Mouse (Mus musculus): Measurements from ENCODE around the gene Galk2. TPM values are rescaled to one million over a fixed set of nuclear protein-coding genes. Genes with fewer than 3 reads are reported as not detected.

The Galk2 gene
- polyA plus RNA-seq, 1 experiment = 18.5 TPM

GRCm38 (mm10) chr2:125931193-125931592, 72.3 kb downstream of the Galk2 start:
- H3K4me3 ChIP-seq (ENCODE audit: control insufficient read depth, insufficient read depth, low read length) = no peak overlapping the region
- no peaks in the 10 kb centered on the region for H3K4me1 ChIP-seq (replicated peaks; ENCODE audit: control insufficient read depth, insufficient read depth, low read length)
- H3K36me3 ChIP-seq (ENCODE audit: control insufficient read depth, insufficient read depth, low read length) = peaks cover 5% of the 10 kb centered on the region; the same call in 1 of the 2 replicates
- no peak overlapping the region for H3K27ac ChIP-seq (ENCODE audit: control insufficient read depth, insufficient read depth, low read length)
- no peaks in the 10 kb centered on the region for H3K27me3 ChIP-seq (ENCODE audit: control insufficient read depth, insufficient read depth, low read length)
- WGBS = 97% methylated on average over 5 of the region's 5 CpGs
- DNase-seq = no peak
- TF ChIP-seq CTCF (IDR thresholded peaks at IDR 0.05; ENCODE audit: borderline replicate concordance, control insufficient read depth, extremely low read depth, insufficient read depth, low read length, poor library complexity) = no peak
- no peak for TF ChIP-seq POLR2A (IDR thresholded peaks at IDR 0.05; ENCODE audit: control insufficient read depth, extremely low read depth, insufficient read depth, low read length, poor library complexity)

- no peaks in the 10 kb centered on the region for H3K4me1 ChIP-seq (replicated peaks; ENCODE audit: control insufficient read depth, insufficient read depth, low read length)
- no peak overlapping the region for H3K4me3 ChIP-seq (ENCODE audit: control insufficient read depth, insufficient read depth, low read length)
- no peaks in the 10 kb centered on the region for H3K27me3 ChIP-seq (ENCODE audit: control insufficient read depth, insufficient read depth, low read length)
- H3K27ac ChIP-seq (ENCODE audit: control insufficient read depth, insufficient read depth, low read length) = no peak overlapping the region
- H3K36me3 ChIP-seq (ENCODE audit: control insufficient read depth, insufficient read depth, low read length) = peaks cover 5% of the 10 kb centered on the region; the same call in 1 of the 2 replicates
- DNase-seq = no peak
- TF ChIP-seq CTCF (IDR thresholded peaks at IDR 0.05; ENCODE audit: borderline replicate concordance, control insufficient read depth, extremely low read depth, insufficient read depth, low read length, poor library complexity) (no peak), POLR2A (IDR thresholded peaks at IDR 0.05; ENCODE audit: control insufficient read depth, extremely low read depth, insufficient read depth, low read length, poor library complexity) (no peak)
Observed at GRCm38 (mm10) chr2:125932734-125933133, 73.8 kb downstream of the Galk2 start.

GRCm38 (mm10) chr2:125933977-125934376, 75.1 kb downstream of the Galk2 start:
- Histone ChIP-seq H3K4me1 (replicated peaks; ENCODE audit: control insufficient read depth, insufficient read depth, low read length) (no peaks in the 10 kb centered on the region), H3K27me3 (ENCODE audit: control insufficient read depth, insufficient read depth, low read length) (no peaks in the 10 kb centered on the region), H3K27ac (ENCODE audit: control insufficient read depth, insufficient read depth, low read length) (no peak overlapping the region), H3K4me3 (ENCODE audit: control insufficient read depth, insufficient read depth, low read length) (no peak overlapping the region), H3K36me3 (ENCODE audit: control insufficient read depth, insufficient read depth, low read length) (peaks cover 5% of the 10 kb centered on the region; the same call in 1 of the 2 replicates)
- 87% methylated on average over 3 of the region's 3 CpGs for WGBS
- TF ChIP-seq POLR2A (IDR thresholded peaks at IDR 0.05; ENCODE audit: control insufficient read depth, extremely low read depth, insufficient read depth, low read length, poor library complexity) = no peak
- TF ChIP-seq CTCF (IDR thresholded peaks at IDR 0.05; ENCODE audit: borderline replicate concordance, control insufficient read depth, extremely low read depth, insufficient read depth, low read length, poor library complexity) = no peak
- DNase-seq = no peak

GRCm38 (mm10) chr2:125936396-125936795, 77.5 kb downstream of the Galk2 start:
- peaks cover 5% of the 10 kb centered on the region; the same call in 1 of the 2 replicates for H3K36me3 ChIP-seq (ENCODE audit: control insufficient read depth, insufficient read depth, low read length)
- no peaks in the 10 kb centered on the region for H3K4me1 ChIP-seq (replicated peaks; ENCODE audit: control insufficient read depth, insufficient read depth, low read length)
- TF ChIP-seq POLR2A (IDR thresholded peaks at IDR 0.05; ENCODE audit: control insufficient read depth, extremely low read depth, insufficient read depth, low read length, poor library complexity) = no peak
- no peak for TF ChIP-seq CTCF (IDR thresholded peaks at IDR 0.05; ENCODE audit: borderline replicate concordance, control insufficient read depth, extremely low read depth, insufficient read depth, low read length, poor library complexity)
- DNase-seq = no peak
- H3K4me3 ChIP-seq (ENCODE audit: control insufficient read depth, insufficient read depth, low read length) = no peak overlapping the region
- H3K27ac ChIP-seq (ENCODE audit: control insufficient read depth, insufficient read depth, low read length) = no peak overlapping the region
- WGBS = 92% methylated on average over 5 of the region's 5 CpGs
- no peaks in the 10 kb centered on the region for H3K27me3 ChIP-seq (ENCODE audit: control insufficient read depth, insufficient read depth, low read length)

GRCm38 (mm10) chr2:125938993-125939642, 80.2 kb downstream of the Galk2 start:
- H3K4me1 ChIP-seq (replicated peaks; ENCODE audit: control insufficient read depth, insufficient read depth, low read length) = no peaks in the 10 kb centered on the region
- WGBS = 78% methylated on average over 6 of the region's 6 CpGs
- no peak overlapping the region for H3K27ac ChIP-seq (ENCODE audit: control insufficient read depth, insufficient read depth, low read length)
- TF ChIP-seq CTCF (IDR thresholded peaks at IDR 0.05; ENCODE audit: borderline replicate concordance, control insufficient read depth, extremely low read depth, insufficient read depth, low read length, poor library complexity) (no peak), POLR2A (IDR thresholded peaks at IDR 0.05; ENCODE audit: control insufficient read depth, extremely low read depth, insufficient read depth, low read length, poor library complexity) (no peak)
- no peak overlapping the region for H3K4me3 ChIP-seq (ENCODE audit: control insufficient read depth, insufficient read depth, low read length)
- H3K27me3 ChIP-seq (ENCODE audit: control insufficient read depth, insufficient read depth, low read length) = no peaks in the 10 kb centered on the region
- H3K36me3 ChIP-seq (ENCODE audit: control insufficient read depth, insufficient read depth, low read length) = no peaks in the 10 kb centered on the region
- DNase-seq = no peak

- Histone ChIP-seq H3K4me3 (ENCODE audit: control insufficient read depth, insufficient read depth, low read length) (no peak overlapping the region), H3K36me3 (ENCODE audit: control insufficient read depth, insufficient read depth, low read length) (no peaks in the 10 kb centered on the region), H3K4me1 (replicated peaks; ENCODE audit: control insufficient read depth, insufficient read depth, low read length) (no peaks in the 10 kb centered on the region), H3K27ac (ENCODE audit: control insufficient read depth, insufficient read depth, low read length) (no peak overlapping the region), H3K27me3 (ENCODE audit: control insufficient read depth, insufficient read depth, low read length) (no peaks in the 10 kb centered on the region)
- no peak for TF ChIP-seq CTCF (IDR thresholded peaks at IDR 0.05; ENCODE audit: borderline replicate concordance, control insufficient read depth, extremely low read depth, insufficient read depth, low read length, poor library complexity)
- no peak for TF ChIP-seq POLR2A (IDR thresholded peaks at IDR 0.05; ENCODE audit: control insufficient read depth, extremely low read depth, insufficient read depth, low read length, poor library complexity)
- WGBS = 97% methylated on average over 6 of the region's 6 CpGs
- DNase-seq = no peak
Observed at GRCm38 (mm10) chr2:125941111-125941785, 82.3 kb downstream of the Galk2 start.
